Mouse (Mus musculus) liver, embryonic 15.5 days (tissue): ENCODE data around the gene Uevld. TPM values are rescaled to one million over a fixed set of nuclear protein-coding genes. Genes with fewer than 3 reads are reported as not detected.

ENCODE experiments used
- ATAC-seq: fragments of 200-750 bp; cut with Nextera tagmentation; 2 replicates; pipeline ENCODE4 v1.8.0; 2017; ENCODE audit warnings: moderate number of reproducible peaks, mild to moderate bottlenecking, moderate library complexity; ENCODE audit not compliant: insufficient read depth
- H3K27ac ChIP-seq: fragments of 300-500 bp; sonication (generic); replicated peaks from 2 replicates; pipeline ENCODE4 v1.5.1; 2015; ENCODE audit warnings: mild to moderate bottlenecking, inconsistent platforms
- H3K27me3 ChIP-seq: fragments of 300-500 bp; sonication (generic); 2 replicates; pipeline ENCODE4 v1.6.1; 2015; ENCODE audit warnings: mild to moderate bottlenecking, inconsistent platforms
- H3K36me3 ChIP-seq: fragments of 300-500 bp; sonication (generic); replicated peaks from 2 replicates; pipeline ENCODE4 v1.6.1; 2015; ENCODE audit warnings: moderate library complexity, mild to moderate bottlenecking, inconsistent platforms
- H3K4me1 ChIP-seq: fragments of 300-500 bp; sonication (generic); replicated peaks from 2 replicates; pipeline ENCODE4 v1.6.1; 2015; ENCODE audit warnings: inconsistent platforms
- H3K4me2 ChIP-seq: fragments of 300-500 bp; sonication (generic); 2 replicates; pipeline ENCODE4 v1.6.1; 2015; ENCODE audit warnings: moderate library complexity, mild to moderate bottlenecking, inconsistent platforms
- H3K4me3 ChIP-seq: fragments of 300-500 bp; sonication (generic); replicated peaks from 2 replicates; pipeline ENCODE4 v1.5.1; 2015; ENCODE audit warnings: mild to moderate bottlenecking, inconsistent platforms
- H3K9ac ChIP-seq: fragments of 300-500 bp; sonication (generic); 2 replicates; pipeline ENCODE4 v1.6.1; 2015; ENCODE audit warnings: moderate library complexity, mild to moderate bottlenecking, inconsistent platforms
- H3K9me3 ChIP-seq: fragments of 300-500 bp; sonication (generic); replicated peaks from 2 replicates; pipeline ENCODE4 v1.6.1; 2016; ENCODE audit warnings: inconsistent platforms
- WGBS: fragments of 180-500 bp; shearing (Covaris S2); methylation state at CpG from one replicate; pipeline ENCODE4 v1.1.7; 2015; ENCODE audit warnings: mixed read lengths; ENCODE audit not compliant: insufficient replicate concordance; 5-methylcytosine and 5-hydroxymethylcytosine counted together
- polyA plus RNA-seq: library from polyadenylated mRNA; unstranded; fragments of >200 nt; fragmentation: Nextera tagmentation; extraction: Ambion mirVana; gene quantifications from 2 replicates; pipeline ENCODE4 v1.2.1, GENCODE M21; 2015

Gene Uevld
- polyA plus RNA-seq, 1 experiment from 2014 or later, result 5.8 TPM

- Histone ChIP-seq H3K27ac (no peak overlapping the region), H3K4me3 (no peak overlapping the region), H3K4me1 (peaks cover 9% of the 10 kb centered on the region), H3K4me2 (no peak overlapping the region), H3K36me3 (no peaks in the 10 kb centered on the region), H3K9me3 (no peaks in the 10 kb centered on the region), H3K27me3 (no peaks in the 10 kb centered on the region), H3K9ac (no peak overlapping the region)
- 77% methylated on average over 4 of the region's 4 CpGs for WGBS
- no peak for ATAC-seq
Observed at GRCm38 (mm10) chr7:46969898-46970297, 11.6 kb upstream of the Uevld start.

DNA sequence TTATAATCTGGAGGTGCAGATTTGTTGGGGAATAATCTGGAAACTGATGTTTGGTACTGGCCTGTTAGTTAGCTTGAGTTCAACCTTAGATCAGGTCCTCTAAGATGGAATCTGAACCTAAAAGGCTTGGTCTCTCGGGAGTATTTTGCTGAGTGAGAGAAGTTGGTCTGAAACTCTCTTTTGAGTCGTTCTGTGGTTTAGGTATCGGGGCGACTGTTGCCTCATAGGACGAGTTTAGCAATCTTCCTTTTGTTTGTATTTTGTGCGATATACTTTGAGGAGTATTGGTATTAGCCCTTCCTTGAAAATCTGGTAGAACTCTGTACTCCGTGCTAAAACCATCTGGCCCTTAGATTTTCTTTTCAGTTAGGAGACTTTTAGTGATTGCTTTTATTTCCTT lies 5.7 kb upstream of the Uevld start:
- no peak overlapping the region for H3K9ac ChIP-seq
- H3K36me3 ChIP-seq, result no peaks in the 10 kb centered on the region
- ATAC-seq, result no peak
- peak overlapping the region; percentile 47; the same call in 1 of the 2 replicates for H3K4me2 ChIP-seq
- no peak overlapping the region for H3K4me3 ChIP-seq
- H3K4me1 ChIP-seq, result peaks cover 12% of the 10 kb centered on the region
- 48% methylated on average over 7 of the region's 7 CpGs for WGBS
- H3K9me3 ChIP-seq, result no peaks in the 10 kb centered on the region
- peaks cover 19% of the 10 kb centered on the region for H3K27me3 ChIP-seq
- H3K27ac ChIP-seq, result 0 out of 2 replicates have a peak overlapping the region, but pooled peaks have one; percentile 29

- no peak overlapping the region for H3K4me3 ChIP-seq
- H3K9ac ChIP-seq, result no peak overlapping the region
- H3K9me3 ChIP-seq, result no peaks in the 10 kb centered on the region
- 1% methylated on average over 9 of the region's 9 CpGs for WGBS
- ATAC-seq, result no peak
- H3K4me1 ChIP-seq, result peaks cover 19% of the 10 kb centered on the region
- peaks cover 19% of the 10 kb centered on the region for H3K27me3 ChIP-seq
- no peaks in the 10 kb centered on the region for H3K36me3 ChIP-seq
- no peak overlapping the region for H3K27ac ChIP-seq
- H3K4me2 ChIP-seq, result peak overlapping the region; percentile 47
Observed at GRCm38 (mm10) chr7:46962806-46963618, 4.7 kb upstream of the Uevld start.

DNA sequence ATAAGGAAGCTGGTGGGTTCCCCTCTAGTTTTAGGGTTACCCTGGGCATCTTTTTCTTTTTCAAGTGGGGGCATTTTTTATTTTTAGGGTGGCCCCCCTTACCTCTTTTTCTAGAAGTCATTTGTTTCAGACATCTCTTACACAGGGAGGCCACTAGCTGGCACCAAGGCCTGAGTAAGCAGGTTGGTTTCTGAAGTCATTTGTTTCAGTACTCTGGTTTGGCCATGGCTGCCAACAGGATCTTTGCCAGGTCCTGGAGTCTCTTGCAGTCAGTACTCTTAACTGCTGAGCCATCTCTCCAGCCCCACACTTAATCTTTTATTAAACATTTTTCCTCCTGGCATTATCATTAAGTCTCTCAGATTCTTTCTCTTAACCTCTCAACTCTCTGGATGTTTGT lies 3.8 kb upstream of the Uevld start:
- no peak overlapping the region for H3K4me2 ChIP-seq
- no peak overlapping the region for H3K4me3 ChIP-seq
- ATAC-seq, result no peak
- no peak overlapping the region for H3K9ac ChIP-seq
- no peaks in the 10 kb centered on the region for H3K9me3 ChIP-seq
- H3K27ac ChIP-seq, result no peak overlapping the region
- H3K36me3 ChIP-seq, result no peaks in the 10 kb centered on the region
- H3K4me1 ChIP-seq, result peaks cover 28% of the 10 kb centered on the region
- peaks cover 19% of the 10 kb centered on the region for H3K27me3 ChIP-seq

DNA sequence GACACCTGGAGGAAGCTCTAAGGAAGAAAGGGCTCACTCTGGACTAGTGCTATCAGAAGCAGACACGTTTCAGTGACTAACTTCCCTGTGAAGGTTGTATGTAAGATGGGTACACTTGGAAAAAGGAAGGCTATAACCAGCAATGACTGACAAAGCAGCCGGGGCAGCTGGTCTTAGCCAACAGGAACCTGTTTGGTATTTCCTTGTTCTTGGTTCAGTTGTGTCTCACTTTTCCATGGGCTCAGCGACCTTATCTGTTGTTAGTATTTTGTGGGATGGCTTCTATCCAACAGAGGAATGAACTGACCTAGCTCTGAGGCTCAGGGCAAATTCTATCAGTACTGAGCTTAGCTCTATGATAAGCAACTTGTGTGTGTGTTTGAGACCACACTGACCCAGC lies 2.7 kb upstream of the Uevld start:
- no peaks in the 10 kb centered on the region for H3K36me3 ChIP-seq
- H3K4me2 ChIP-seq, result no peak overlapping the region
- no peaks in the 10 kb centered on the region for H3K9me3 ChIP-seq
- H3K27ac ChIP-seq, result no peak overlapping the region
- H3K27me3 ChIP-seq, result peaks cover 19% of the 10 kb centered on the region
- no peak for ATAC-seq
- peaks cover 33% of the 10 kb centered on the region for H3K4me1 ChIP-seq
- no peak overlapping the region for H3K4me3 ChIP-seq
- H3K9ac ChIP-seq, result no peak overlapping the region
- 23% methylated on average over 3 of the region's 3 CpGs for whole genome bisulfite sequencing

DNA sequence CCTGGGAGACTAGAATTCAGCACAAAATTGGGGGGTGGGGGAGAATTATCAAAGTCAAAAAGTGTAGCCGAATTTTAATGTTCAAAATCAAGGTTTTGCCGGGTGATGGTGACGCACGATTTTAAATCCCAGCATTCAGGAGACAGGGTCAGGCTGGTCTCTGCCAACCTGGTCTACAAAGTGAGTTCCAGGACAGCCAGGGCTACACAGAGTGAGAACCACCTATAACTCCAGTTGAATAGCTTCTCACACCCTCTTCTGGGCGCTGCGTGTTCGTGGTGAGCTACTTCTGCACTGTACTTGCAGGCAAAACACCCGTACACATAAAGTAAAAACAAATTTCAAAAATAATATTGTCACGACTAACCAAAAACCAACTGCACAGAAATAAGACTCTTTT lies 526 bp upstream of the Uevld start:
- Histone ChIP-seq H3K9ac (peak overlapping the region; percentile 78), H3K9me3 (no peaks in the 10 kb centered on the region), H3K36me3 (peaks cover 19% of the 10 kb centered on the region), H3K4me2 (peak overlapping the region; percentile 89), H3K27ac (no peak overlapping the region; the same call in 1 of the 2 replicates), H3K4me3 (peak overlapping the region; percentile 70), H3K27me3 (peaks cover 19% of the 10 kb centered on the region), H3K4me1 (peaks cover 33% of the 10 kb centered on the region)
- peak; percentile 16; the same call in 1 of the 2 replicates for ATAC-seq
- WGBS, result 15% methylated on average over 9 of the region's 9 CpGs

- 46% methylated on average over 4 of the region's 4 CpGs for WGBS
- Histone ChIP-seq H3K36me3 (peaks cover 75% of the 10 kb centered on the region), H3K27ac (no peak overlapping the region)
Observed at GRCm38 (mm10) chr7:46935847-46936246, 22.5 kb downstream of the Uevld start.

GRCm38 (mm10) chr7:46934788-46935187 lies 23.5 kb downstream of the Uevld start:
- Histone ChIP-seq H3K27me3 (no peaks in the 10 kb centered on the region), H3K9ac (no peak overlapping the region), H3K4me2 (no peak overlapping the region), H3K4me1 (no peaks in the 10 kb centered on the region), H3K9me3 (no peaks in the 10 kb centered on the region), H3K36me3 (peaks cover 73% of the 10 kb centered on the region), H3K27ac (no peak overlapping the region), H3K4me3 (no peak overlapping the region)
- 72% methylated on average over 8 of the region's 8 CpGs for WGBS
- no peak for ATAC-seq

More at GRCm38 (mm10) chr7:46935847-46936246, 22.5 kb downstream of the Uevld start:
- Histone ChIP-seq H3K9me3 (no peaks in the 10 kb centered on the region), H3K9ac (no peak overlapping the region), H3K4me2 (no peak overlapping the region), H3K4me3 (no peak overlapping the region), H3K4me1 (no peaks in the 10 kb centered on the region), H3K27me3 (no peaks in the 10 kb centered on the region)
- no peak for ATAC-seq

DNA sequence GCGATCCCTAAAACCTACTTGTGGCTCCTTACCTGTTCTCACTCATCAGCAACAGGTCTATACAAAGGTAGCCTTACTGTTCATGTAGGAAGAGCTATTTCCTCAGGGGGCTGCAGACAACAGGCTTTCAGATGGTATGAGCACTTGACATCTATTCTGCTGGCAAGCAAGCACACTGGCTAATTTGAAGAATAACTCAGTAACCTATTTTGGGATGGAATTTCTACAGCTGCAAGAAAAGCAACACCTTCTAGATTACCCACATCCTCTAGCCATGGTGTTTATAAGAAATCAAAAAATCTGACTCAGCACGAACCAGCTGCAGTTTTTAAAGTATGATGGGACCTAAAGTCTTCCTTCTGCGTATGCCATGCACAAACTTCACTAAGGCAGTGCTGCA lies 27.0 kb downstream of the Uevld start:
- Histone ChIP-seq H3K4me1 (no peaks in the 10 kb centered on the region), H3K9ac (no peak overlapping the region), H3K36me3 (peaks cover 59% of the 10 kb centered on the region), H3K4me3 (no peak overlapping the region), H3K27me3 (no peaks in the 10 kb centered on the region), H3K9me3 (no peaks in the 10 kb centered on the region), H3K27ac (no peak overlapping the region), H3K4me2 (no peak overlapping the region)
- WGBS, result 81% methylated on average over 3 of the region's 3 CpGs
- ATAC-seq, result no peak

- ATAC-seq, result no peak
- Histone ChIP-seq H3K27me3 (no peaks in the 10 kb centered on the region), H3K4me1 (peaks cover 2% of the 10 kb centered on the region; the same call in 1 of the 2 replicates), H3K36me3 (peaks cover 38% of the 10 kb centered on the region), H3K4me3 (no peak overlapping the region), H3K9me3 (no peaks in the 10 kb centered on the region), H3K9ac (no peak overlapping the region), H3K4me2 (no peak overlapping the region), H3K27ac (no peak overlapping the region)
- 69% methylated on average over 5 of the region's 5 CpGs for WGBS
Observed at GRCm38 (mm10) chr7:46928291-46928690, 30.0 kb downstream of the Uevld start.

DNA sequence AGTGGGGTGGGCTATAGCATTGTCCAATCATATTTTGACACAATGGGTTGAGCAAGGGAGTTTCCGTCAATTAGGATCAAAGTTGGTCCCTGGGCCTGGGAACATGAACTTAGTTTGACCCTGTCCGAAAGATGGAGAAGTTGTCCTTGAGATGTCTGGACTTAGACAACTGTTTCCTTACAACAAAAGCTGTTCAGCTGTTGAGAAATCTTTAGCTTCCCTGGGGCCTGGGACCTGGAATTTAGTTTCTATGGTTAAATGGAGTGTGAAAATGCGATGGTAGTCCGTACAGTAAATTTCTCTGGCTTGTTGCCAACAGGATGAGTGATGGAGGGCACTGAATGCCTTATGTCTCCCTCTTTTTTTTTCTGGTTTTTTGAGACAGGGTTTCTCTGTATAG lies 36.3 kb downstream of the Uevld start:
- 74% methylated on average over 4 of the region's 4 CpGs for WGBS
- Histone ChIP-seq H3K9me3 (no peaks in the 10 kb centered on the region), H3K27ac (no peak overlapping the region), H3K4me1 (peaks cover 29% of the 10 kb centered on the region), H3K36me3 (0 out of 2 replicates have a peak, but pooled peaks cover 4% of the 10 kb centered on the region), H3K27me3 (no peaks in the 10 kb centered on the region), H3K4me2 (no peak overlapping the region), H3K4me3 (no peak overlapping the region), H3K9ac (no peak overlapping the region)
- no peak for ATAC-seq
